Mouse (Mus musculus) brown adipose tissue, adult 24 weeks (tissue): ENCODE results near the gene Trpm8. TPM values are rescaled to one million over a fixed set of nuclear protein-coding genes. Genes with fewer than 3 reads are reported as not detected.

ENCODE experiments used
- H3K27ac ChIP-seq: fragments of 200-500 bp; replicated peaks from 2 replicates; pipeline ENCODE4 v1.5.1; 2012; ENCODE audit warnings: low read depth, mild to moderate bottlenecking, low read length
- H3K4me1 ChIP-seq: fragments of 200-500 bp; 2 replicates; pipeline ENCODE4 v1.6.1; 2012; ENCODE audit warnings: low read length, mixed read lengths; ENCODE audit not compliant: control insufficient read depth, insufficient read depth, insufficient read length
- H3K4me3 ChIP-seq: fragments of 200-500 bp; 2 replicates; pipeline ENCODE4 v1.5.1; 2012; ENCODE audit warnings: low read depth, mild to moderate bottlenecking, low read length, moderate library complexity; ENCODE audit not compliant: insufficient read depth
- polyA plus RNA-seq: library from polyadenylated mRNA; stranded (reverse); fragments of >200 nt; gene quantifications from 2 replicates; pipeline ENCODE4 v1.2.4, GENCODE M21; 2012; ENCODE audit not compliant: missing spikeins, insufficient read depth, insufficient read length

Trpm8 gene
- polyA plus RNA-seq, 1 experiment: not detected

GRCm38 (mm10) chr1:88306543-88306942 lies 29.1 kb downstream of the Trpm8 start:
- Histone ChIP-seq H3K27ac (no peak overlapping the region), H3K4me3 (no peak overlapping the region), H3K4me1 (no peaks in the 10 kb centered on the region)

DNA sequence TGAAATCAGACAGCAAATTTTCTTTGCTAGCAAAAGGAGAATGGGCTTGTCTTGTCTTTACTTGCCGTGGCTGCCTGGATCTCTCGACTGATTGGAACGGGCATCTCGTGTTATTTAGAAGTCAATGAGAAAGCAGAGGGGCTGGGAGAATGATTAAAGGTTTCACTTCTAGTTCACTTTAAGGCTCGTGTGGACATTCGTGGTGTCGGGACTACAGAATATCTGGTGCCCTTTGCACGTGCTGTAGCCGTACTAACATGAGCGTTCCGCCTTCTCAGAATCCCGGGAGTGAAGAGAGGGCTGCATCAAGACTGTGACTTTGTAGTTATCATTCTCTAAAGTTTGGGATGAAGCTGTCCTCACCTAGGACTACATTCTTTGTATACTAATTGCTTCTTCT lies 29.7 kb downstream of the Trpm8 start:
- Histone ChIP-seq H3K4me1 (no peaks in the 10 kb centered on the region), H3K4me3 (no peak overlapping the region), H3K27ac (no peak overlapping the region)

DNA sequence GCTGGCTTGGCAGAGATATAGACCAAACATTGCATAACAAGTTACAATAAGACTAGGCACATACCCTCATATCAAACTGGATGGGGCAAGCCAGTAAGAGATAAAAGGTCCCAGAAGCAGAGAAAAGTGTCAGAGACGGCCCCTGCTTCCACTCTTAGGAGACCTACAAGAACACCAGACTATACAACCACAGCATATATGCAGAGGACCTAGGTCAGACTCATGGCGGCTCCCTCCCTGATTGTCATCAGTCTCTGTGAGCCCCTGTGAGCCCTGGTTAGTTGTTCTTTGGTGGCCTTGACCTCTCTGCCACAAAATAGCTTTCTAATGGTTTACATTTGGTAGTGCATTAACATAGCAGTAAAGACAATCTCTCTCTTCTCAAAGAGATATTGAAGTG lies 31.6 kb downstream of the Trpm8 start:
- no peak overlapping the region for H3K4me3 ChIP-seq
- H3K4me1 ChIP-seq: no peaks in the 10 kb centered on the region
- H3K27ac ChIP-seq: no peak overlapping the region

DNA sequence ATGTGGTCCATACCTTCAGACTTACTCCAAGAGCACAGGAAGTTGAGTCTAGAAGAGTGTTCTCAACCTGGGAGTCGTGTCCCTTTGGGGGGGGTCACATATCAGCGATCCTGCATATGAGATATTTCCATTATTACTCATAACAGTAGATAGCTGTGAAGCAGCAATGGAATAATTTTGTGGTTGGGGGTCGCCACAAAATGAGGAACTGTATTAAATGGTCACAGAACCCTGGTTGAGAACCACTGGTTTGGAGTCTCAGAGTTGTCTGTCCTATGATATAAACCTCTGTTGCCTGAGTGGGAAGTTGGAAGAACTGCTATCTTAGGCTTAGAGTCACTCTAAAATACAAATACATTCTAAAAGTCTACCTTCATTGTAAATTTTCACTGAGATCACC lies 32.4 kb downstream of the Trpm8 start:
- no peak overlapping the region for H3K4me3 ChIP-seq
- H3K4me1 ChIP-seq: no peaks in the 10 kb centered on the region
- no peak overlapping the region for H3K27ac ChIP-seq

DNA sequence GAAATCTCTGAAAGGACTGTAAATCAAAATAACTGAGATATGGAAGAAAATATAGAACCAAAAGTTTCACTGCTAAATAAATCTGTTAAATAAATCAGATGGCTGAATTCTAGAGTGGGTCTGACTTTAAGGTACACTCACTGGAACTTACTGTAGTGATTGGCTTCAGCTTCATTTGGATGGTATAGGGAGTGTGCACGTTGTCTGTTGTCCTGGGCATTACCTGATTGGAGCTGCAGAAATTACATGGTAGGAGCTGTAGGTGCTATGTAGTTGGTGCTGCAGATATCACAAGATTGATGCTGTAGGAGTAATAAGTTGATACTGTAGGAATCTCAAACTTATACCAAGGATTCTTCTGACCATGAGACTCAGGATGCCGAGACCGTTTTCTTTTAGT lies 32.9 kb downstream of the Trpm8 start:
- no peak overlapping the region for H3K27ac ChIP-seq
- no peak overlapping the region for H3K4me3 ChIP-seq
- H3K4me1 ChIP-seq: no peaks in the 10 kb centered on the region

DNA sequence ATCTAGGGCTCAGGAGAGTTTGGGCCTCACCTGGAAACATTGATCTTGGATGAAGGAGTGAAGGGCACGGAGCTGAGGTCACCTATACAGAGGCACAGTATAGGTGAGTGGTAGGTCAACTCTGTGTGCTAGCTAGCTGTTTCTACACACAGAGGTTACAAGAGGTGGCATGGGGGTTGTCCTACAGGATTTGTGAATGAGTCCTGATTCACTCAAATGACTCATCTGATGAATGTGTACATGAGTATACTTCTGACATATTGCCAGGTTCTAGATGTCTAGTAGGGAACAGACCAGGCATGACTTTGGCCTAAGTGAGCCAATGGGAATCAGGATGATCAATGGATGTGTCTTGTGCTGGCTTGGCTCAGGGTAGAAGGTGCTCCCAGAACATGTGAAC lies 39.8 kb downstream of the Trpm8 start:
- H3K4me1 ChIP-seq: no peaks in the 10 kb centered on the region
- H3K4me3 ChIP-seq: no peak overlapping the region
- no peak overlapping the region for H3K27ac ChIP-seq

- H3K27ac ChIP-seq: no peak overlapping the region
- H3K4me1 ChIP-seq: no peaks in the 10 kb centered on the region
- no peak overlapping the region for H3K4me3 ChIP-seq
Observed at GRCm38 (mm10) chr1:88318531-88319060, 41.1 kb downstream of the Trpm8 start.

GRCm38 (mm10) chr1:88320821-88321395 lies 43.4 kb downstream of the Trpm8 start:
- H3K27ac ChIP-seq: no peak overlapping the region
- no peak overlapping the region for H3K4me3 ChIP-seq
- no peaks in the 10 kb centered on the region for H3K4me1 ChIP-seq

DNA sequence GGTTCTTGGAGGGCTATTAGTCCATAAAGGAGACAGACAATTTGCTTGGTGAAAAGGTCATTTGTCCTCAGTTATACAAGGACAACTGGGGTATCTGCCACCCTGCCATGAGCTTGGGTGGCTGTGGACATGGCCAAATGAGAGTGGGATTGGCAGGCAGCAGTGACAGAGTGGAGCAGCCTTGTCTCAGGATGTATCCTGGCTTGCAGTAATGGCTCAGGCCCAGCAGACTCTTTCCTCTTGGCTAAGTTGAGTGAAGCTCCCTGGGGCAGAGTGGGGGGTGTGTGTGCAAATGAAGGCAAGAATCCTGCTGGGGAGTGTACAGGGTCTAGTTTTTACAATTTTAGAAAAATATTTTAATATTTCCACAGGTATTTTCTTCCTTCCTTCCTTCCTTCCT lies 44.7 kb downstream of the Trpm8 start:
- H3K4me3 ChIP-seq: no peak overlapping the region
- no peak overlapping the region for H3K27ac ChIP-seq
- no peaks in the 10 kb centered on the region for H3K4me1 ChIP-seq

DNA sequence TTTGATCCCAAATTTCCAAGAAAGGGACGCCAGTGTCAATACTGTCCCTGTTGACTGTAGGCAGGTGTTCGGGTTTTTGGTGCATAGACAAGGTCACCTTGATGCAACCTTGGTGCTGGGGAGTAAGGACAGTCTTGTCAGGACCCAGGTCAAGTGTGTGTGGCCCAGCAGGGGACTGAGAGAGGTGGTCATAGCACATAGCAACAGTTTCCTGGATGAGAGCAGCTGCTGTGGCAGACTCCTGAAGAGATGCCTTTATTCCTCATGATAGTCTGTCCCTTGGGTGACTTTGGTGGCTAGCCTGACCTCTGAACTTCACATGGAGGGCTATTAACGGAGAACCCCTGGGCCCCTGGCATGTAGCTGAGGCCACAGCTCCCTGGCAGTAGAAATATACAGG lies 45.6 kb downstream of the Trpm8 start:
- Histone ChIP-seq H3K4me1 (no peaks in the 10 kb centered on the region), H3K27ac (no peak overlapping the region), H3K4me3 (no peak overlapping the region)

GRCm38 (mm10) chr1:88339481-88339880 lies 62.0 kb downstream of the Trpm8 start:
- Histone ChIP-seq H3K4me1 (no peaks in the 10 kb centered on the region), H3K4me3 (no peak overlapping the region), H3K27ac (no peak overlapping the region)

DNA sequence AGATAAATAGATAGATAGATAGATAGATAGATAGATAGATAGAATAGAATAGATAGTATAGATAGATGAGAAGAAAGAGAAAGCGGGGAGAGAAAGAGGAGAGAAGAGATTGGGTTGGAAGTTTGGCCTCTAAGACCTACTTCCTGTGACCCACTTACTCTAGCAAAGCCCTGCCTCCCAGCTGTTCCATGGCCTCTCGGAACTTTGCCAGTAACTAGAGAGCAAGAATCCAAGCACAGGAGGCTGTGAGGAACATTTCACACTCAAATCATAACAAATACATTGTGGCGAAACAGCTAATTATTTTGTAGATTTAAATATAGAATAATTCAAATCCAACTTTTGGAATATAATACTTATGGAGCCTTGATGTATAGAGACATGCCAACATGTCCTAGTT lies 65.2 kb downstream of the Trpm8 start:
- no peak overlapping the region for H3K27ac ChIP-seq

DNA sequence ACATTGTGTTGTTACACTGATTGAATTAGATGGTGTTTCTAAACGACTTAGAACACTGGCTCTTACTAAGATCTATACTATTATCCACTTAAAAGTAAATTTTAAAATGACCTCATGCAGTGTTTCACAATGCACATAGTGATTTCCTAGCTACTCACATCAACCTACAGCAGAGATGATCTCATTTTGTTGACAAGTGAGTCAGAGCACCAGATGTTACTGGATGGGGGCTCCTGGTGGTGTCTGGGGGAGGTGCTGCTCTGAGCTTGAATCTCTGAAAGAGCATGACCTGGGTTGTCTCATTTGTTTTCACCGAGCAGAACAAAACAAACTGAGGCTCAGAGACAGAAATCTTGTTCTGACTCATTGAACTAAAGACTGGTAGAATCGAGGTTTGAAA lies 68.1 kb downstream of the Trpm8 start:
- H3K27ac ChIP-seq: no peak overlapping the region
- H3K4me1 ChIP-seq: no peaks in the 10 kb centered on the region
- no peak overlapping the region for H3K4me3 ChIP-seq

More for the DNA sequence above, 65.2 kb downstream of the Trpm8 start:
- Histone ChIP-seq H3K4me3 (no peak overlapping the region), H3K4me1 (no peaks in the 10 kb centered on the region)

DNA sequence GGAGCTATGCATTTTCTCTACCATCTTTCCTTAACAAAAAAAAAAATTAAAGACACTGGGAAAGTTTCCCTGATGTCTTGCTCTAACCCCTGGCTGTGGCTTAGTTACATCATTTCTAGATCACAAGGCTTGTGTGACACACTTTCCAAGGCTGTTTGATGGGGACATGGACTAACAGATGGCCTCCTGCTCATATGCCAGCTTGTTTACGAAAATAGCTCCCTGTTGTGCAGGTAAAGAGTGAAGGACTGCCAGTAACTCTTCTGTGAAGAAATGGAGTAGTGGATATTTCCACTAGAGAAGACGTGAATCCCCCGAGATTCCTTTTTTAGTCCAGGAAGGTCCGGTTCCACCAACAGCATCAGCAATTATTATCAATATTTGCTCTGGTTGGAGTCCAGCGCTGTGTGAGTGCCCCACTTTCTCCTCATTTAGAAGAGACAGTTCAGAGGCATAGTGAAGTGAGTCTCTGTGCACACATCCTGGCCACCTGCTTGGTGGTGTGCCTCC lies 71.1 kb downstream of the Trpm8 start:
- H3K4me3 ChIP-seq: no peak overlapping the region
- no peaks in the 10 kb centered on the region for H3K4me1 ChIP-seq
- no peak overlapping the region for H3K27ac ChIP-seq

GRCm38 (mm10) chr1:88350761-88351160 lies 73.3 kb downstream of the Trpm8 start:
- Histone ChIP-seq H3K4me3 (no peak overlapping the region), H3K4me1 (no peaks in the 10 kb centered on the region), H3K27ac (no peak overlapping the region)

- Histone ChIP-seq H3K27ac (no peak overlapping the region), H3K4me3 (no peak overlapping the region), H3K4me1 (no peaks in the 10 kb centered on the region)
Observed at GRCm38 (mm10) chr1:88355025-88355424, 77.6 kb downstream of the Trpm8 start.
